Mouse (Mus musculus) spleen, adult 2 months (tissue): ENCODE data around the gene Sema6b. TPM values are rescaled to one million over a fixed set of nuclear protein-coding genes. Genes with fewer than 3 reads are reported as not detected.

Experiments used
- DNase-seq, 2 experiments: peaks; one replicate each; pipeline versions ENCODE4 v3.0.0 to v3.0.0-alpha.2; 2012 to 2021; ENCODE audit warnings: low spot score in 2 of 2, low read depth in 1 of 2
- H3K27ac ChIP-seq: fragments of 200-500 bp; 2 replicates; pipeline ENCODE4 v1.5.1; 2012; ENCODE audit warnings: low read length, inconsistent platforms; ENCODE audit not compliant: insufficient read depth
- H3K27me3 ChIP-seq: fragments of 200-500 bp; 2 replicates; pipeline ENCODE4 v1.6.1; 2012; ENCODE audit warnings: mild to moderate bottlenecking, moderate library complexity, low read length, inconsistent platforms; ENCODE audit not compliant: control insufficient read depth, insufficient read depth
- H3K36me3 ChIP-seq: fragments of 200-500 bp; 2 replicates; pipeline ENCODE4 v1.6.1; 2012; ENCODE audit warnings: mild to moderate bottlenecking, low read length, inconsistent platforms; ENCODE audit not compliant: control insufficient read depth, insufficient read depth
- H3K4me1 ChIP-seq: fragments of 200-500 bp; 2 replicates; pipeline ENCODE4 v1.6.1; 2011; ENCODE audit warnings: inconsistent platforms; ENCODE audit not compliant: control insufficient read depth, insufficient read depth, insufficient read length
- H3K4me3 ChIP-seq: fragments of 200-500 bp; 2 replicates; pipeline ENCODE4 v1.5.1; 2011; ENCODE audit warnings: mild to moderate bottlenecking, inconsistent platforms; ENCODE audit not compliant: insufficient read depth, insufficient read length; ENCODE audit errors: extremely low read depth
- CTCF ChIP-seq: fragments of 200-500 bp; IDR thresholded peaks from 2 replicates; pipeline ENCODE4 v1.5.1; 2011; ENCODE audit warnings: mild to moderate bottlenecking, inconsistent platforms; ENCODE audit not compliant: insufficient read depth, insufficient read length, insufficient replicate concordance; ENCODE audit errors: extremely low read depth
- POLR2A ChIP-seq: fragments of 200-500 bp; IDR thresholded peaks from 2 replicates; pipeline ENCODE4 v1.6.1; 2011; ENCODE audit warnings: low read depth, low read length, inconsistent platforms
- WGBS: fragments of 180-500 bp; shearing (Covaris S2); methylation state at CpG from one replicate; pipeline ENCODE4 v1.1.7; 2018; 5-methylcytosine and 5-hydroxymethylcytosine counted together
- polyA plus RNA-seq: library from polyadenylated mRNA; depleted of rRNA; stranded (reverse); fragments of >200 nt; gene quantifications from 2 replicates; pipeline ENCODE4 v1.2.3, GENCODE M21; 2012

The Sema6b gene
- polyA plus RNA-seq, 1 experiment: 9.1 TPM

GRCm38 (mm10) chr17:56119981-56120880, 19.9 kb downstream of the Sema6b start:
- no peaks in the 10 kb centered on the region for H3K36me3 ChIP-seq
- H3K4me1 ChIP-seq: peaks cover 4% of the 10 kb centered on the region; the same call in 1 of the 2 replicates
- 9% methylated on average over 66 of the region's 66 CpGs for WGBS
- no peak overlapping the region; the same call in 1 of the 2 replicates for H3K4me3 ChIP-seq
- peaks cover 17% of the 10 kb centered on the region for H3K27me3 ChIP-seq
- H3K27ac ChIP-seq: peak overlapping the region; percentile 1; the same call in 1 of the 2 replicates
- no peak for TF ChIP-seq CTCF
- no peak for TF ChIP-seq POLR2A
- no peak for DNase-seq

DNA sequence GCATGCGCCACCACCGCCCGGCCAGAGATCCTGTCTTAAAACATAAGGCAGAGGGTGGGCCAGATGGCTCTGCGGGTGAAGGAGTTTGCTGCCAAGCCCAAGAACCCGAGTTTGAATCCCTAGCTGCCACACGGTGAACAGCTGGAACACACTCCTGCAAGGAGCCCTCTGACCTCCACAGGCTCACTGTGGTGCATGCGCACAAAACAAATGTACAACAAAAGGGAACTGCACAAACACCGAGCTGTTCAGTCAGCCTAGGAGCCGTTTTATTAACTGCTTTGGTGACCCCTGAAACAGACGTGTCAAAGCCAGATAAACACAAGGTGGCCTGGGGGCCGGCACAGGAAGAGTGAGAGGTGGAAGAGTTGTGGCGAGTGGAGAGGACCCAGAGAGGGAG, 20.7 kb downstream of the Sema6b start:
- Histone ChIP-seq H3K36me3 (no peaks in the 10 kb centered on the region), H3K4me1 (peaks cover 4% of the 10 kb centered on the region; the same call in 1 of the 2 replicates), H3K4me3 (no peak overlapping the region), H3K27me3 (peaks cover 17% of the 10 kb centered on the region), H3K27ac (no peak overlapping the region)
- TF ChIP-seq CTCF (no peak), POLR2A (no peak)
- no peak for DNase-seq
- 33% methylated on average over 12 of the region's 12 CpGs for WGBS

GRCm38 (mm10) chr17:56117251-56117710, 22.9 kb downstream of the Sema6b start, which contains the start of gene Plin5:
TSS of gene Plin5 (minus strand) at chr17:56117596.
- no peak within 1 kb of the TSS for H3K27ac ChIP-seq
- WGBS: 4% methylated on average over 27 of the region's 27 CpGs
- peaks cover 13% of the 10 kb centered on the region for H3K27me3 ChIP-seq
- TF ChIP-seq CTCF: no peak
- no peak for TF ChIP-seq POLR2A
- H3K4me1 ChIP-seq: peaks cover 4% of the 10 kb centered on the region; the same call in 1 of the 2 replicates
- no peak for DNase-seq
- no peak within 1 kb of the TSS for H3K4me3 ChIP-seq
- H3K36me3 ChIP-seq: no peaks in the 10 kb centered on the region

DNA sequence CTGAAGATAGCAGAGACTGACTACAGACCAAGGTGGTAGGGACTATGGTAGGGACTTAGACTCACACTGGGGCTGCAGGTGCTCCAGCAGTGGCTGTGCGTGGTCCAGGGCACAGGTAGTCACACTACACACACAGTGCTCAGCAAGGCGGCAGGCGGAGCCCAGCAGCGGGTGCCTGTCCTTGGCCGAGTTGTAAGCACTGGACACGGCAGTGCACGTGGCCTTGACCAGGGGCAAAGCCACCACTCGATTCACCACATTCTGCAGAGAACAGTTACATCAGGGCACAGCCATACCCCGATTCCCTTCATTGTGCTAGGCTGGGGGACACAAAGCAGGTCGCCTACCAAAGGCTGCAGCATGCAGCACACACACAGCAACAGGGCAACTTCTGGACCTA, 23.9 kb downstream of the Sema6b start:
- Histone ChIP-seq H3K4me3 (no peak overlapping the region), H3K27ac (no peak overlapping the region), H3K27me3 (peaks cover 13% of the 10 kb centered on the region), H3K36me3 (no peaks in the 10 kb centered on the region), H3K4me1 (peaks cover 4% of the 10 kb centered on the region; the same call in 1 of the 2 replicates)
- WGBS: 78% methylated on average over 10 of the region's 10 CpGs
- no peak for TF ChIP-seq CTCF
- no peak for TF ChIP-seq POLR2A
- no peak for DNase-seq

- H3K36me3 ChIP-seq: no peaks in the 10 kb centered on the region
- peaks cover 4% of the 10 kb centered on the region; the same call in 1 of the 2 replicates for H3K4me1 ChIP-seq
- H3K4me3 ChIP-seq: no peak overlapping the region
- no peak for DNase-seq
- TF ChIP-seq CTCF (no peak), POLR2A (no peak)
- no peak overlapping the region for H3K27ac ChIP-seq
- 91% methylated on average over 3 of the region's 3 CpGs for WGBS
- H3K27me3 ChIP-seq: peaks cover 3% of the 10 kb centered on the region
These were observed 27.4 kb downstream of the Sema6b start for GRCm38 (mm10) chr17:56112743-56113142.

DNA sequence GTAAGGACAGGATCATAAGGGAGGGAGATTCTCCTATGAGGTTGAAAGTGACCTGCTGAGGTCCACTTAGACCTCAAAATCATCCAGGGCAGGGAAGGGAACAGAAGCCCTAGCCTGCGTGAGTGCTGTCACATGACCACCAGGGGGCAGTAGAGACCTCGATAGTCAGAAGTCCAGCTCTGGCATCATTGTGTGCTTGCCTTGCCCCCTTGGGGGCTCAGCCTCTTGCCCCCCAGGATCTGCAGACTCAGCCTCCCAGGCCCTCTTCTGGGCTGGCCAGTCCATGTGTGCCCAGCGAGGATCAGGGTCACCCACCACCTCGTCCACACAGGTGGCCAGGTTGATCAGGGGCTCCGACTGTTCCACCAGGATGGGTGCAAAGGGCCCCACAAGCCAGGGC, 28.3 kb downstream of the Sema6b start:
- peak; percentile 37 to 45 for DNase-seq

DNA sequence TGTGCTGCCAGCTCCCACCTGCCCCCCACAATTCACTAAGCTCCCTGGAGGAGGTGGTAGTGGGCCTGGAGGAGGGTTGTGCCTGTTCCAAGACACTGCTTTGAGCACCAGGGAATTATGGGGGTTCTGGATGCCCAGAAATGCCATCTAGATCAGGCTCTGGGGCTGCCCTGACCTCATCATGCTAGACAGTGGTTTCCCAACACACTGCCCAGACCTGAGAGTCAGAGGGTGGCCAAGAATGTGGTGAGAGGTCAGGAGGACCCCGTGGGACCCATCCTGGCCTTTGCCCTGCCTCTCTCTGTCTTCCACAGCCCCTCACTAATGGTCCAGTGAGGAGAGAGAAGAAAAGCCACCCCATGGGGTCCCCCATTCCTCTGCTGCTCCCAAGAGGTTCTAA, 29.1 kb downstream of the Sema6b start:
- Histone ChIP-seq H3K27ac (no peak overlapping the region), H3K4me1 (no peaks in the 10 kb centered on the region), H3K36me3 (no peaks in the 10 kb centered on the region), H3K4me3 (no peak overlapping the region), H3K27me3 (no peaks in the 10 kb centered on the region)
- no peak for TF ChIP-seq POLR2A
- no peak for TF ChIP-seq CTCF
- 48% methylated on average over 1 of the region's 1 CpGs for WGBS
- no peak for DNase-seq

More for the DNA sequence above, 28.3 kb downstream of the Sema6b start:
- Histone ChIP-seq H3K27ac (no peak overlapping the region), H3K27me3 (no peaks in the 10 kb centered on the region), H3K4me3 (no peak overlapping the region), H3K4me1 (no peaks in the 10 kb centered on the region), H3K36me3 (no peaks in the 10 kb centered on the region)
- TF ChIP-seq POLR2A: no peak
- peak; percentile 83; the same call in 1 of the 2 replicates for TF ChIP-seq CTCF
- WGBS: 50% methylated on average over 5 of the region's 5 CpGs
